In the genomic region with DNA sequence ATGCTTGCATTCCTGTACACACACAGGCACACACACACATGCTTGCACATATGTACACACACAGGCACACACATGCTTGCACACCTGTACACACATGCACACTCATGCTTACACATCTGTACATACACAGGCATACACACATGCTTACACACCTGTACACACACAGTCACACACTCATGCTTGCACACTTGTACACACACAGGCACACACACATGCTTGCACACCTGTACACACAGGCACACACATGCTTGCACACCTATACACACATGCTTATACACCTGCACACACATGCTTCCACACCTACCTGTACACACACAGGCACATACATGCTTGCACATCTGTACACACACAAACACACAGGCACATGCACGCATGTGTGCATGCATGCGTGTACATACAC, we compare ENCODE assay signal across 23 mouse cellular contexts.
A peak's percentile ranks its signal among the peaks of the same experiment; 100 is the strongest.
DNase-seq lines count a peak whose midpoint lies in the region; ATAC-seq lines count a peak whose summit lies in the region.
"Had no signal": no experiment of that assay in that cellular context is flagged by ENCODE, and none has a peak within 500 bp of the region (broad histone marks: within the 10 kb centered on the region; RNA-seq: fewer than 3 reads in every experiment).

No protein-coding gene starts in this region.

- no peak overlapping the region for H3K9ac ChIP-seq in neural tube, embryonic 13.5 days
- no peak overlapping the region for H3K9ac ChIP-seq in neural tube, embryonic 15.5 days (replicated peaks)
- H3K9ac ChIP-seq: heart, embryonic 15.5 days; hindbrain, embryonic 15.5 days; limb, embryonic 13.5 days; neural tube, embryonic 12.5 days had no signal

- peaks cover 10% of the 10 kb centered on the region; the same call in 1 of the 2 replicates for H3K9me3 ChIP-seq in megakaryocyte, embryonic 14.5 days
- H3K9me3 ChIP-seq in neural tube, embryonic 13.5 days: no peaks in the 10 kb centered on the region
- no peaks in the 10 kb centered on the region for H3K9me3 ChIP-seq in neural tube, embryonic 15.5 days (replicated peaks)
- H3K9me3 ChIP-seq: heart, embryonic 10.5 days; heart, embryonic 15.5 days; hindbrain, embryonic 15.5 days; limb, embryonic 13.5 days; neural tube, embryonic 12.5 days had no signal

- no peaks in the 10 kb centered on the region for H3K36me3 ChIP-seq in megakaryocyte, embryonic 14.5 days (replicated peaks; ENCODE audit: low read length)
- H3K36me3 ChIP-seq in neural tube, embryonic 13.5 days: no peaks in the 10 kb centered on the region
- H3K36me3 ChIP-seq in neural tube, embryonic 15.5 days: no peaks in the 10 kb centered on the region
- H3K36me3 ChIP-seq: heart, embryonic 10.5 days; heart, embryonic 15.5 days; hindbrain, embryonic 15.5 days; limb, embryonic 13.5 days; neural tube, embryonic 12.5 days had no signal

- WGBS in neural tube, embryonic 13.5 days: 96% methylated on average over 2 of the region's 2 CpGs
- WGBS in neural tube, embryonic 15.5 days: 97% methylated on average over 2 of the region's 2 CpGs

- no peak overlapping the region for H3K4me2 ChIP-seq in neural tube, embryonic 13.5 days
- no peak overlapping the region for H3K4me2 ChIP-seq in neural tube, embryonic 15.5 days
- H3K4me2 ChIP-seq: heart, embryonic 15.5 days; hindbrain, embryonic 15.5 days; limb, embryonic 13.5 days; liver, embryonic 11.5 days; neural tube, embryonic 12.5 days had no signal

- H3K27me3 ChIP-seq in megakaryocyte, embryonic 14.5 days (replicated peaks): no peaks in the 10 kb centered on the region
- no peaks in the 10 kb centered on the region for H3K27me3 ChIP-seq in neural tube, embryonic 13.5 days
- H3K27me3 ChIP-seq in neural tube, embryonic 15.5 days (replicated peaks): no peaks in the 10 kb centered on the region
- H3K27me3 ChIP-seq: heart, embryonic 15.5 days; hindbrain, embryonic 15.5 days; limb, embryonic 13.5 days; neural tube, embryonic 12.5 days had no signal

- peak; percentile 51 for DNase-seq in heart, adult 11 months
- DNase-seq in heart, postnatal 10 days: no peak
- DNase-seq in cerebellum, postnatal 36 days: no peak
- DNase-seq: adrenal gland, adult 8-10 months; B cell, adult 2 months; cerebellum, adult 2 months; cerebellum, postnatal 14 days; gastrocnemius, postnatal 14 days; kidney, postnatal 4 days; lung, postnatal 36 days; thymus, postnatal 4 days had no signal

- H3K4me1 ChIP-seq in megakaryocyte, embryonic 14.5 days: no peaks in the 10 kb centered on the region; the same call in 1 of the 2 replicates
- H3K4me1 ChIP-seq in neural tube, embryonic 13.5 days (replicated peaks): peaks cover 9% of the 10 kb centered on the region; the same call in 1 of the 2 replicates
- 0 out of 2 replicates have a peak, but pooled peaks cover 7% of the 10 kb centered on the region for H3K4me1 ChIP-seq in neural tube, embryonic 15.5 days

- intact Hi-C loops in heart, postnatal 10 days (cut with DNase I): no loop called here

- peak overlapping the region; percentile 84 for H3K4me3 ChIP-seq in megakaryocyte, embryonic 14.5 days (replicated peaks)
- no peak overlapping the region for H3K4me3 ChIP-seq in neural tube, embryonic 13.5 days
- no peak overlapping the region for H3K4me3 ChIP-seq in neural tube, embryonic 15.5 days (replicated peaks)
- H3K4me3 ChIP-seq: heart, embryonic 10.5 days; heart, embryonic 15.5 days; hindbrain, embryonic 15.5 days; limb, embryonic 13.5 days; myocyte; neural tube, embryonic 12.5 days had no signal

- H3K27ac ChIP-seq in neural tube, embryonic 13.5 days (replicated peaks): no peak overlapping the region
- H3K27ac ChIP-seq in neural tube, embryonic 15.5 days (replicated peaks): no peak overlapping the region
- H3K27ac ChIP-seq: heart, embryonic 10.5 days; heart, embryonic 15.5 days; hindbrain, embryonic 15.5 days; kidney, postnatal 0 days; limb, embryonic 13.5 days; neural tube, embryonic 12.5 days had no signal

- no peak for ATAC-seq in megakaryocyte, adult 5-6 weeks (ENCODE audit: poor library complexity, severe bottlenecking)
- ATAC-seq in neural tube, embryonic 13.5 days (ENCODE audit: low read depth): 0 out of 2 replicates have a peak, but pooled peaks have one; percentile 40
- ATAC-seq in neural tube, embryonic 15.5 days (ENCODE audit: low FRiP score): no peak
